Mouse (Mus musculus) bone marrow macrophage, adult 2 months (primary cell): ENCODE data around the gene 2210408I21Rik. TPM values are rescaled to one million over a fixed set of nuclear protein-coding genes. Genes with fewer than 3 reads are reported as not detected.

ENCODE experiments used
- H3K27ac ChIP-seq: 2 replicates; pipeline ENCODE4 v1.5.1; 2012; ENCODE audit warnings: low read depth, low read length; ENCODE audit not compliant: insufficient read depth
- H3K4me1 ChIP-seq: 2 replicates; pipeline ENCODE4 v1.6.1; 2012; ENCODE audit warnings: low read length; ENCODE audit not compliant: control insufficient read depth, insufficient read depth
- H3K4me3 ChIP-seq: 2 replicates; pipeline ENCODE4 v1.5.1; 2012; ENCODE audit warnings: mild to moderate bottlenecking, low read length, moderate library complexity; ENCODE audit not compliant: insufficient read depth
- CTCF ChIP-seq: IDR thresholded peaks from 2 replicates; pipeline ENCODE4 v1.5.1; 2012; ENCODE audit warnings: low read depth, mild to moderate bottlenecking, low read length, moderate library complexity
- POLR2A ChIP-seq: IDR thresholded peaks from 2 replicates; pipeline ENCODE4 v1.6.1; 2012; ENCODE audit warnings: mild to moderate bottlenecking, low read depth, low read length, borderline replicate concordance
- polyA plus RNA-seq: library from polyadenylated mRNA; stranded (reverse); fragments of >200 nt; gene quantifications from 2 replicates; pipeline ENCODE4 v1.2.4, GENCODE M21; 2012; ENCODE audit not compliant: missing spikeins, insufficient read depth, insufficient read length

Gene 2210408I21Rik
- polyA plus RNA-seq, 1 experiment: 2.8 TPM

- Histone ChIP-seq H3K4me1 (no peaks in the 10 kb centered on the region), H3K4me3 (no peak overlapping the region), H3K27ac (no peak overlapping the region)
- TF ChIP-seq POLR2A (no peak), CTCF (no peak)
These were observed 341.1 kb downstream of the 2210408I21Rik start for GRCm38 (mm10) chr13:77476420-77476819.

- no peak overlapping the region for H3K4me3 ChIP-seq
- TF ChIP-seq POLR2A (no peak), CTCF (no peak)
- H3K27ac ChIP-seq: no peak overlapping the region
- no peaks in the 10 kb centered on the region for H3K4me1 ChIP-seq
These were observed 343.2 kb downstream of the 2210408I21Rik start for GRCm38 (mm10) chr13:77478425-77479119.

- Histone ChIP-seq H3K4me1 (no peaks in the 10 kb centered on the region), H3K27ac (no peak overlapping the region), H3K4me3 (no peak overlapping the region)
- TF ChIP-seq POLR2A (no peak), CTCF (no peak)
These were observed 354.8 kb downstream of the 2210408I21Rik start for GRCm38 (mm10) chr13:77489938-77490651.

- Histone ChIP-seq H3K4me1 (no peaks in the 10 kb centered on the region), H3K27ac (no peak overlapping the region), H3K4me3 (no peak overlapping the region)
- no peak for TF ChIP-seq CTCF
- no peak for TF ChIP-seq POLR2A
These were observed 378.7 kb downstream of the 2210408I21Rik start for GRCm38 (mm10) chr13:77514046-77514445.

- H3K27ac ChIP-seq: no peak overlapping the region
- no peak overlapping the region for H3K4me3 ChIP-seq
- no peak for TF ChIP-seq CTCF
- TF ChIP-seq POLR2A: no peak
- no peaks in the 10 kb centered on the region for H3K4me1 ChIP-seq
These were observed 393.8 kb downstream of the 2210408I21Rik start for GRCm38 (mm10) chr13:77528960-77529699.

GRCm38 (mm10) chr13:77529760-77530159, 394.4 kb downstream of the 2210408I21Rik start:
- no peaks in the 10 kb centered on the region for H3K4me1 ChIP-seq
- no peak for TF ChIP-seq CTCF
- no peak for TF ChIP-seq POLR2A
- H3K4me3 ChIP-seq: no peak overlapping the region
- H3K27ac ChIP-seq: no peak overlapping the region

- H3K4me1 ChIP-seq: no peaks in the 10 kb centered on the region
- no peak overlapping the region for H3K4me3 ChIP-seq
- H3K27ac ChIP-seq: no peak overlapping the region
- no peak for TF ChIP-seq POLR2A
- TF ChIP-seq CTCF: no peak
These were observed 402.1 kb downstream of the 2210408I21Rik start for GRCm38 (mm10) chr13:77537466-77537865.

- TF ChIP-seq CTCF (no peak), POLR2A (no peak)
- H3K4me1 ChIP-seq: no peaks in the 10 kb centered on the region
- no peak overlapping the region for H3K4me3 ChIP-seq
- H3K27ac ChIP-seq: no peak overlapping the region
These were observed 412.4 kb downstream of the 2210408I21Rik start for GRCm38 (mm10) chr13:77547486-77548385.

GRCm38 (mm10) chr13:77548386-77548695, 413.0 kb downstream of the 2210408I21Rik start:
- Histone ChIP-seq H3K4me3 (no peak overlapping the region), H3K27ac (no peak overlapping the region), H3K4me1 (no peaks in the 10 kb centered on the region)
- TF ChIP-seq CTCF (no peak), POLR2A (no peak)
